Mouse (Mus musculus): ENCODE results near the gene Cela1. TPM values are rescaled to one million over a fixed set of nuclear protein-coding genes. Genes with fewer than 3 reads are reported as not detected.

The Cela1 gene
- polyA plus RNA-seq, 1 experiment from 2014 or later: 13.1 TPM

GRCm38 (mm10) chr15:100706226-100706625 is 18.5 kb upstream of the Cela1 start:
- DNase-seq (ENCODE audit: low spot score): peak; percentile 94

GRCm38 (mm10) chr15:100705376-100705775 is 17.7 kb upstream of the Cela1 start:
- no peak for DNase-seq (ENCODE audit: low spot score)

DNA sequence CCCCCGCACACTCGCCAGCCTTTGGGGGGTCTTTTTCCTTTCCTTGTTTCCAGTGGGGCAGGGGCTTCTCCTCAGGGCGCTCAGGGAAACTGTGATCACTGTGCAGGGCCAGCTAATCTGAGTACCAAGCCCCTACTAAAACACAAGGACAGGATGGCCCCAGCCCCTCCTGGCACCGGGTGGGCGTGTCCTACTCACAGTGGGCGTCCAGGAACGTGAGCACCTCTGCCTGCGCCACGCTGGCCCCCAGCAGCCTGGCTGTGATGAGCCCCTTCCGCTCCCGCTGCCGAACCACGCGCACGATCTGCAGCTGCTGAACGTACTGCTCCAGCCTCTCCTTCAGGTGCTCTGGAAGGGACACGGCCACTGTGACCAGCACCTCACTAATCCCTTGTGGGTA is 16.2 kb upstream of the Cela1 start:
- DNase-seq (ENCODE audit: low spot score): peak; percentile 45

GRCm38 (mm10) chr15:100701856-100702255 is 14.1 kb upstream of the Cela1 start:
- no peak for DNase-seq (ENCODE audit: low spot score)

DNA sequence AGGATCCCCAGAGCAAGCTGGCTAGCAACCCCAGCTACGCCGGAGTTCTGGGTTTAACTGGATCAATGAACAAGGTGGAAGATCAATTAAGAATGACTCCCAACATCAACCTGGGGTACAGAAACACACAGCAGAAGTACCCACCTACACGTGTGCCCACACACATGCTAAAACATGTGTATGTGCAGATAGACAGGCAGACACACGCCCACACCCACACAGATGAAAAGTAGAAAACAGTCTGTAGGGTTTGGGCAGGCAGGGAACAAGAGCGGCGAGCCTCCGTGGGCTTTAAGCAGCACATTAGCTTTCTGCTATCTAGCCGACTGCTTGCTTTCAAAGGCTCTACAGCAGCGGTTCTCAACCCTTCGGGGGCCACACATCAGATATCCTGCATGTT is 13.4 kb upstream of the Cela1 start:
- DNase-seq (ENCODE audit: low spot score): no peak

GRCm38 (mm10) chr15:100700424-100700823 is 12.7 kb upstream of the Cela1 start:
- DNase-seq (ENCODE audit: low spot score): no peak

DNA sequence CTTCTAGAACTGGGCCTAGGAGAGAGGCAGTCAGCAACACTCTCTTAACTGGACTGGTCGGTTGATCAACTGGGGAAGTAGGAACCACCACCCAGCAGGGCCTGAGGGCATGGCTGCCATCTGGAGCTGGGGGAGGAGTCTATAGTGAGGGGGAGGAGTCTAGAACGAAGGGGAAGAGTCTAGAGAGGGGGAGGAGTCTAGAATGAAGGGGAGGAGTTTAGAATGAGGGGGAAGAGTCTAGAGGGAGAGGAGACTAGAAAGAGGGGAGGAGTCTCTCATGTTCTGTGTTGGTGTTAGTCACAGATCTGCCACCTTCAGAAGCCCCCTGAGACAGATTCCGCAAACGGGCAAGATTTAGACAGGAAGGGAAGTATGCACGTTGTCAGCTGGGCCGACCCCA is 11.7 kb upstream of the Cela1 start:
- DNase-seq (ENCODE audit: low spot score): peak; percentile 52

DNA sequence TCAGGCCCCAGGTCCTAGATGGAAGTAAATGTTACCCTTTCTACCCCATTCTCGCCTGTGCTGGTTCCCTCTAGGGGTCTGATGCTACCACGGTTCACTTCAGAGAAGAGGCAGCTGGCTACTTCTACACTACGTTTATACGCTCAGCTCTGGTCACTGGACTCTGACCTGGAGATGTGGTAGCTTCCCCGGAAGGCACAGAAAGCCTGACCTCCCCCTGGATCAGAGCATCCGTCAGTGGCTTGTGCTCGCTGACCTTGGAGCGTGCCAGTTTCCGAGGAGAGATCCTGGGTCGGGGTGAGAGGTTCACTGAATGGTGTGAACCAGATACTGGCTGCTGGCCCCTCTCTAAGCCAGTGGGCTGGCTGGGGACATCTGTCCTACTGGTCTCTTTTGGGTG is 10.4 kb upstream of the Cela1 start:
- DNase-seq (ENCODE audit: low spot score): no peak

DNA sequence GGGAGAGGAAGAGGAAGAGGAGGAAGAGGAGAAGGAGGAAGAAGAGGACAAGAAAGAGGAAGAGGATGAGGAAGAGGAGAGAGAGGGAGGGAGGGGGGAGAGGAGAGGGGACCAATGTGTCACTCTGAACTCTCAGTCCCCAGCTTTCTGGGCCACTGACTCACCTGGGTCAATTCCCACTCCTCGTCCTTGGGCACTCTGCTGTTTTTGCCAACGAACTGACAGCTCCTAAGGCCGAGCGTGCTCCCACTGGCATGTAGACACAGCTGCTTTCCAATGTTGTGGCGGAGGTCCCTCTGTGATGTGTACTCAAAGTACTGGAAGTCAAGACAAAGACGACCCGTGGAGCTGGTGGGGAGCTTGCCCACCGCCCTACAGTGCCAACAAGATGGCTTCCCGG is 6.7 kb upstream of the Cela1 start:
- DNase-seq (ENCODE audit: low spot score): no peak

- no peak for DNase-seq (ENCODE audit: low spot score)
Observed at GRCm38 (mm10) chr15:100691990-100692389, 4.3 kb upstream of the Cela1 start.

- DNase-seq (ENCODE audit: low spot score): peak; percentile 38
Observed at GRCm38 (mm10) chr15:100686989-100687388, 732 bp downstream of the Cela1 start.

GRCm38 (mm10) chr15:100686434-100686833 is 1.3 kb downstream of the Cela1 start:
- no peak for DNase-seq (ENCODE audit: low spot score)

DNA sequence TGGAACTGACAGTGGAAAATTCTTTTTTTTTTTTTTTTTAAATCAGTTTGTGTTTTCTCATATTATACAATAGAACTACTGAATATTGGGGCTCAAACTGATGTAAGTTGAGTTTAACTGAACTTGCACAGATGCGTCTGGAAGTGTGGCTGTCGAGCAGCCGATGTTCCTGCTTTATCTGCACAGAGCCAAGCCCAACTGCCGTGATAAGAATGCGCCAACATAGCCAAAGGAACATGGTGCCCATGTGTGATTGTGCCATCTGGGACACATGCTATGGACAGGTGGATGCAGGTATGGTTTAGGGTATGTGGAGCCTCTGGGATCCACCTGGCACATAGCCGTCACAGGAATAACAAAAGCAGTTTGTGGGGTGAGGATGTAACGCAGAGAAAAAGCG is 1.9 kb downstream of the Cela1 start:
- DNase-seq (ENCODE audit: low spot score): no peak

- no peak for DNase-seq (ENCODE audit: low spot score)
Observed at GRCm38 (mm10) chr15:100685255-100685654, 2.5 kb downstream of the Cela1 start.

DNA sequence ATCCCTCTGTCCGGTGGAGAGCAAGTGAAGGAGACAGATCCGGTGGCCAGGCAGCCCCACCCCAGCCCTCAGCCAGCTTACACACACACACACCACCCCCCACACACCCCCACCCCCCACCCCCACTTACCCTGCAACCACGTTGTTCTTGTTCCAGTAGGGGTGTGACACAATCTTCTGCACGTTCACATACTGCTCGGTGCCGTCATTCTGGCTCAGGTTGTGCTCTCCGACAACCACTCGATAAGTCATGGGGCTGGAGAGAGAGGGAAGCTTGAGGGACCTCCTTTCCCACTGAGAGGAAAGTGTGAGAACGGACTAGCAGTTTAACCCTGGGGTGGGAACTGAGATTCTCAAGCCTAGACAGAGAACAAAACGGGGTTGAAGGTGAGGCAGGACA is 3.3 kb downstream of the Cela1 start:
- no peak for DNase-seq (ENCODE audit: low spot score)

GRCm38 (mm10) chr15:100683041-100683440 is 4.7 kb downstream of the Cela1 start:
- DNase-seq (ENCODE audit: low spot score): peak; percentile 90

DNA sequence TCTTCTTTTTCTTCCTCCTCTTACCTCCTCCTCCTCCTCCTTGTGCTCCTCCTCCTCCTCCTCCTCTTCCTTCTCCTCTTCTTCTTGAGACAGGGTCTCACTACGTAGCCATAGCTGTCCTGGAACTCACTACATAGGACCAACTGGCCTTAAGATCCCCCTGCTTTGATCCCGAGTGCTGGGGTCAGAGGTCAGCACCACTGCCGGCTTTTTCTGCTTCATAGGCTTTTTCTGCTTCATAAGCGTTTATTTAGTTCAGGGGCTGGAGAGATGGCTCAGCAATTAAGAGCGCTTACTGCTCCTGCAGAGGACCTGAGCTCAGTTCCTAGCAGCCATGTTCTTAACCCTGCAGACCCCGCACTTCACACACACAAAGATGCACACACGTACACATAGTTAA is 6.0 kb downstream of the Cela1 start:
- DNase-seq (ENCODE audit: low spot score): no peak

- peak; percentile 56 for DNase-seq (ENCODE audit: low spot score)
Observed at GRCm38 (mm10) chr15:100680381-100680780, 7.3 kb downstream of the Cela1 start.

- no peak for DNase-seq (ENCODE audit: low spot score)
Observed at GRCm38 (mm10) chr15:100679005-100679404, 8.7 kb downstream of the Cela1 start.

- no peak for DNase-seq (ENCODE audit: low spot score)
Observed at GRCm38 (mm10) chr15:100678581-100678980, 9.1 kb downstream of the Cela1 start.

- no peak for DNase-seq (ENCODE audit: low spot score)
Observed at GRCm38 (mm10) chr15:100677675-100678074, 10.0 kb downstream of the Cela1 start.

DNA sequence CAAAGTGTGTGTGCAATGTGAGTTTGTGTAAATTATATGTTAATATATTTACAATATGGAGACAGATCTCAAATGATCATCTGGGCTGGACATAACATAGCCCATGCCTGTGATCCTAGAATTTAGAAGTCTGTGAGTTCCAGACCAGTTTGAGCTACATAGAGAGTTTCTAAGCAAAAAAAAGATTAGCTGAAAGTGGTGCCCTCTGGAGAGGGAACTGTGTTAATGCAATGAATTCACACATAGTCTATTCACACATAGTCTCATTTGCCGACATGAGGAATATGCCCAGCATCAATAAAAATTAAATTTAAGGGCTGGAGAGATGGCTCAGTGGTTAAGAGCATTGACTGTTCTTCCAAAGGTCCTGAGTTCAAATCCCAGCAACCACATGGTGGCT is 11.2 kb downstream of the Cela1 start:
- DNase-seq (ENCODE audit: low spot score): peak; percentile 25

- DNase-seq (ENCODE audit: low spot score): no peak
Observed at GRCm38 (mm10) chr15:100675486-100675885, 12.2 kb downstream of the Cela1 start.

DNA sequence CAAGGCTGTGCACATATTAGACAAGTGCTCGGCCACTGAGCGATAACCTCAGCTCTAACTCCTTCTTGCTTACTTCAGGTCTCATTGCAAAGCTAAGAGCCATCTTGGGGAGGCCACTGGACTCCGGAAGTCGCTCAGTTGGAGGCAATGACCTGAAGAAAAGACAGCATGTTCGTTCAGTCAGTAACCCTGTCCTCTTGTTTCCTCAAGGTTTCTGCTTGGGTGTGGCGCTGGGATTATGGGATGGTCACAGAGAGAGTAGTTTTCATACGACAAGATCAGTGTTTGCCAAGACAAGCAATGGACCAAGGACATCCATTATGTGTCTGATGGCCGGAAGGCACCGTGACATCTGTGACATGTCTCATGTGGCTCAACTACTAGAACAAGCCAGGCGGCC is 13.2 kb downstream of the Cela1 start:
- no peak for DNase-seq (ENCODE audit: low spot score)
